Mouse (Mus musculus): ENCODE results near the gene Synj1.

Gene Synj1

DNA sequence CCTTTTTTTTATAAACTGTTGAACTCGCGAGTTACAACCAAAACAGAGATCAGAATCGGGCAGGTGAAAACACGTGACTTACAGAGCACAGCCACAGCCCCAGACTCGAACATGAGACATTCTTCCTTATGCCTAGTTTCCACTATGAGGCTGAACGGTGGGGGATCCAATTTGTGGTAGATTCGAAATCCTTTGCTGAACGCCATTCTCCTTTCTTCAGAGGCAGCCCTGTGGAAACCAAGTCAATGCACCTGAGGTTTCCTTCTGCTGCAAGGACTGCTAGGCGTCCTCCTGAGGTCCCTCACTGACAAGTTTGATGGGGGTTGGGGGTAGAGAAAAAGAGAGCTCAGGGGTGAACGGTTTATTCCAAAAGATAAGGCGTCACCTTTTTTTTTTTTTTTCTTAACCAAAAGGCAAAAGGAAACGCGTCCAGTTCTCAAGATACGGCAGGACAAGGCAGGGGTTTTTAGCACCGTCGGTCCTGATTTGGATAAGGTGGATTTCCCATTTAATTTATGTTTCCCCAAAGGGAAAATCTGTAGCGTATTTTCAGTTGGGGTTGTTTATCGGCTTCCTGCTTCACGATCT is 1.1 kb downstream of the Synj1 start:
- DNase-seq, result no peak

DNA sequence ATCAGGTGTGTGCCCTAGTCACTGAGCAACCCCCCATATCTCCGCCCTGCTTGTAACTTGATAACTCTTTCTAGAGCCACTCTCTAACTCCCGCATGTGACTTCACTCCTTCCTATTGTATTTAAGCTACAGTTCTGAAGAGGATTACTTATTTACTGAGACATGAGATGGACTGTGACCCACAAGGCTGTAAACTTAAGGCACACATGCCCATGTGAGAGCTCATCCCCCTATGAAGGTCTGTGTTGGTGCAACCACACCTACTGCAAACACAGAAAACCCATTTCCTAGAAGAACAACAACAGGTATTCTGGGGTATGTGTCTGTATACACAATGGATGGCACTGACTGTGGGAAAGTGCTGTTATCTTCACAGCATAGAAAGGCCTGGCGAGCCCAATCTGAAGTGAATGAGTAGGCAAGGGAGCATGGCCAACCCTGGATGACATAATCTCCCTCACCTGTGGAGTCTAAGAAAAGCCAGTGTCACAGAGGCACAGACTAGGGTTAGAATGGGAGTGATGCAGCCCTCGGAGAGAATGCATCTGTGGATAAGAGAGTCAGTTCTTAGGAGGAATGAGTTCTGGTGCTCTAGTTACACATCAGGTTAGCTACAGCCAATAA is 6.1 kb downstream of the Synj1 start:
- DNase-seq, result no peak

DNA sequence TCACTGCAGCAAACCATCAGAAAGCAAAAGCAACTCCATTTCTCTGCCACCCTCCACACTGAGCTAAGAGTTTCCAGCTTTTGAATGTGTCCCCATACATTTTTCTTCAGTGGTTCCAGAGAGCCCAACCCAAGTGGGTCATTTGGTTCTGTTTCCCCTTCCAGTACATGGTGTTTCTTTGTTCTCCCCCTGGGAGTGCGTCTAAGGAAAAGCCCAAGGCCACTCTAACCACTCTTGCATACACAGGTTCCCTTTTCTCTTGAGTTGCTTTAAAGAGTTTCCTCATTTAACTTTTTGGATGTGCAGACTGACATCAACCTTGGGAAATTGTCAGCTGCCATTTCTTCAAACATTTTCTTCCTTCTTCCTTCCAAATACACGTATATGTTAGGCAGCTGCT is 10.0 kb downstream of the Synj1 start:
- DNase-seq, result no peak

DNA sequence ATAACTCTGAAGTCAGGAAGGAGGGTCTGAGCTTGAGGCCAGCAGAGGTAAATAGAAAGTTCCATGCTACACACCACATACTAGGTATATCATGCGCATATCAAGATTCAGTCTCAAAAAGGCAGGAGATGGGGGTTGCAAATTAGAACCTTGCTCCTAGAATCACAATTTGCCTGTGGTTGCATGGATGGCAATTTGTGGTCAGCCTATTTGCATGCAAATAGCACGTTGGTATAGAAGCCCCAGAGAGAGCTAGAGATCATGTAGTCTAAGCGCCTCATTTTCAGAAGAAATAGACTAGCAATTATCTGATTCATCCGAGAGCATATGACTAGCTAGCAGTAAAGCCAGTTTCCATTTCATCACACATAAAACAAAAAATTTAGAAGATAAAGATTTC is 11.3 kb downstream of the Synj1 start:
- DNase-seq, result no peak

DNA sequence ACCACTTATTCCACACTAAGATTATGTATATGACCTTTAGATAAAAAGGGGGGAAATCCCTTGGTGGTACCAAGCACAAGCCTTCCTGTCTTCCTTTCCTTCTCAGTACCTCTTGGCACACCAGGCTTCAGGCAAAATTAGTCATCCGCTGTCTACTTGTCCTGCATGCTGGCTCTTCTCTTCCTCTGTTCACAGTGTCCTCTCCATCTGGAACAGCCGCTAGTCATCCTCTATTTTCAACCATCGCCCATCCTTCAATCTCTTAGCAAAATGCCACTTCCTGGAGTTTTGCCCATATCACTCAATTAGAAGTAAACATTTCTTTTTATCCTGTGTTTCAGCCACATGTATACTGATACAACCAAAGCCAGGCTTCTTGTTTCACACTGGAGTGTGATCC is 13.3 kb downstream of the Synj1 start:
- DNase-seq, result no peak

DNA sequence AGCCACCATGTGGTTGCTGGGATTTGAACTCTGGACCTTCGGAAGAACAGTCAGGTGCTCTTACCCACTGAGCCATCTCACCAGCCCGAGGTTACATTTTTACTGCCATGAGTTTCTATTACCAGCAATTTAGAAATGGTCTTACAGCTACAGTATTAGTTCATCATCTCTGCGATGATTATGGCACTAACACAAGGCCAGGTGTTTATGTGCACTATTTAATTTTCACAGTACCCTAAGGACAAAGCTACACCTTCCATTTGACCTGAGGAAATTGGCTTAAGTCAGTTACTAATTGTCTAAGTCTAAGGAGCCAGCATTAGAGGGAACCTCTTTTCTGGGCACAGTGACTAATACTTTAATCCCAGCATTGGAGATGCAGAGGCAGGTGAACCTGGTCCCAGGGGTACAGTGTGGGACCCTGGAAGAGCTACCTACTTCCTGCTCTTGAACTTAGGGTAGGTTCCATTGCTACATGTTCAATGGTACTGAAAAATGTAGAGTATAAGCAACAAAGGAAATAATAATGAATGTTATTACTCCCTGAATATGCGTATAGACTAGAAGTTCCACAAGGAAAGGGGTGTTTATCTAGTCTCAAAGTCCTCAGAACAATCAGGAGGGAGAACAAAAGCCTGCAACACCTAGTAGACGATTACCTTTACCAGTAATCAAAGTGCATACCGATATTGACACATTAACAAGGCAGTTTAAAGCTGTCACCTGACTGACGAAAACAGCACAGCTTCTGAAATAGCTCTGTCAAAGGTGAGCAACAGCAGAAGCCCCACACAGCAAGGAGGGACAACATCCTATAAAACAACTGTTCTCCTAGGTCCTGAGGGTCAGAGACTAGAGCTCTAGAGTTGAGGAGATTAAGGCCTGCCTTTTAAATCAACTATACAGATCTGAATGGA is 14.5 kb downstream of the Synj1 start:
- DNase-seq, result no peak

DNA sequence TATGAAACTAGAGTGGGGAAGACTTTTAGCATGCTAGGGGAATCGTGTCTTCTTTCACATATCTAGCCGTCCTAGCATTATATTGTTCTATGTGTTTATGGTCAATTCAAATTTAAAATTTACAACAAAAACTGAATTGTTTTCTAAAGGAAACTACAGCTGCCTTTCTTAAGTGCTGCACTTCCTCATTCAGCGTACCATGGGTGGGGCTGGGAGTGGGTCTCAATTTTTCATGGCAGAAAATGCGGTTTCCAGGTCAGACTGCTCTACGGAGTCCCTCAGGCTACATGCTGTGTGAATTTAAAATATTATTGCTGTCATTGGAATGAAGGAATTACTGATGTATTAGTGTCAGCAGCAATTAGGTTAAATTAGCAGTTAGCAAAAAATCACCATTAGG is 15.6 kb downstream of the Synj1 start:
- no peak for DNase-seq

DNA sequence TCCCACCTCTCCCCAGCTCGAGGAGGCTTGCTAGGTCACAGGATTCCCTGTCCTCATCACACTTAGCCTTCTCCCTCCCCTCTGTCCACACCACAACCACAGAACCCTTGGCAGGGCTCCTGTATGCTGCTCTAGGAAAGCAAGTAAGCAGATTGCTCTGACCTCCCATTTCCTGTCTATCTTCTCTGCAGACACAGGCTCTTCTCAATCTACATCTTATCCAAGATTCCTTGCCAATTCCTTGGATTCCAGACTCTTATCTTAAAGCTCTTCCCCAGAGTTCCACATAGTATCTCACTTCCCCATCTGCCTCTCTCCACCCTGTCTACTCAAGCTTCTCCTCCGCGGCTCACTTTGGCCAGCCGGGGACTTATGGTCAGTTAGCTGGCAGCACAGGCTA is 16.1 kb downstream of the Synj1 start:
- DNase-seq, result no peak

DNA sequence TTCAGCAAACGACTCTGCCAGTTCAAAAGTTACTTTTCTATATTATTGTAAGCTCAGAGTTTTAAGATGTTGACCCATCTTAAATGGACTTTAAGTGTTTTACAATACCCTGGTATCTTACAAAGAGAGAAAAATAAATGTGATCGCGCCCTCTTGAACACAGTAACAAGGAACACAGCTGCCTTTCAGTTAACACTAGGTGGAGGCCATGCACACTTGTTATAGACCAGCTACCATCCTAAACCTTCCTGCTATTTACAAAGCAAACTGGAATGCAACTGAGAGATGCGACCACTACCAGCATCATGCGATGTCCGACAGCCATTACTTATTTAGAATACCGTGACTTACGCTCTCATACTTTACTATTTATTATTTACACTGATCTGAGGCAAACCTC is 21.9 kb downstream of the Synj1 start:
- no peak for DNase-seq

DNA sequence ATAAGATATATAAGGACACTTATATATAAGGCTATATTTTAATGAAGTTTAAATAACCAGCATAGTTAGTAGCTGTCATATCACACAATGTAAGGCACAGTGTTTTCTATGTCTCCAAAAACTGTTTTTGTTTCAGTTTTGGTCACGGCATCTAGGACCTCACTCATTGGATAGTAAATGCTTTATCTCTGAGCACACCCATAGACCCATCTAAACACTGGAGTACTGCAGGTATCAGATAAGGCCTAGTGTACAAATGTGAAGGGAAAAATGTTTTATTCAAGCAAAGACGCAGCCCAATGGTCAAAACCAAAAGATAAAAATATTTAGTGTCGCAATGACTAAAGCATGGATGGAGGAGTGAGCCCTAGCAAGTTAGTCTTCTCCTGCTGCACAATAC is 22.4 kb downstream of the Synj1 start:
- no peak for DNase-seq

DNA sequence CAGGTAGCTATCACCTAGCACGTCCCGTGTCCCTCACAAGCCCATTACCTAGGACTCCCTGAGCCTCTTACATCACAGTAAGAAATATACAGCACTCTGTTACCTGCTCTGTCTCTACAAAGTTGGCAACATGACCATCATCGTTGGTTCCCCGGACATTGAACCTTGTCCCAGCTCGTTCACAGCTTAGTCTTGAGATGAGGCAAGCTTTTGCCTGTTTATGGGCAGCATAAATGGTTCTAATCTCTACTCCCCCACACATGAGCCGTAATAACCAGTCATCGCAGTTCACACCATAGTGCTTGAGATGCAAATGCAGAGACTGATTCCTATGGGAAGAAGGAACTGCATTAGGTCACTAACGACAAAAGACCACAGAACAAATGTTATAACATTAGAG is 23.1 kb downstream of the Synj1 start:
- DNase-seq, result no peak

DNA sequence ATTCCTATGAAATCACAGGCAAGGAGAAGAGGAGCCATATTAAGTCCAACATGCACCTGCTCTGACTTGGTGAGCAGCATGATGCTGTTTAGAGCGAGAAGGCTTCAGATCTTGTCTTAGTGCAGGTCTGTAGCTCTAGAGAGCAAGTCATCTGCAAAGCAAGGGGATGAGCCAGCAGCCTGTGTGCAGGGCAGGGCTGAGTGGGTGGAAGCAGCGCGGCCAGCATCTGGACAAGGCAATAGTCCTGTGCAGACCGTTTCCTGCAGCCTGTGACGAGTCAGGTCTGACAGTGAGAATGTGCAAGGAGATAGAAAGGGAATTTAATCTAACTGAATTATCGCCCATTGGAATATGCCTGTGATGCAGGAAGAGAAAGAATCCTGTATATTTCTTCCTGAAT is 40.1 kb downstream of the Synj1 start:
- no peak for DNase-seq

DNA sequence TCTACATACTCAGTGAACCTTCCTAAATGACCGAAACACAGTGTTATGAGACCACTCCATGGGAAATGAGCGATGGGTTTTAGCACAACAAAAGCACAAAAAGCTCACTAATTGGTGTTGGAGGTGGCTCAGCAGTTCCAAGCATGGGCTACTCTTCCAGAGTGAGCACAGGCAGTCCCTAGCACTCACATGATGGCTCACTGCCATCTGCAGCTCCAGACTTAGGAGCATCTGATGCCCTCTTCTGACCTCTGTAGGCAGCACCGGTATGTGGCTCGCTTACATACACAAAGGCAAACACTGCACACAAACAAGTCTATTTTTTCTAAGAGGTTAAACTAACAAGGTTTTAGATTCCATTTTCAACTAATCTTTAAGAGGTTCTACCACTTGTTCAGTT is 44.9 kb downstream of the Synj1 start:
- DNase-seq, result no peak

DNA sequence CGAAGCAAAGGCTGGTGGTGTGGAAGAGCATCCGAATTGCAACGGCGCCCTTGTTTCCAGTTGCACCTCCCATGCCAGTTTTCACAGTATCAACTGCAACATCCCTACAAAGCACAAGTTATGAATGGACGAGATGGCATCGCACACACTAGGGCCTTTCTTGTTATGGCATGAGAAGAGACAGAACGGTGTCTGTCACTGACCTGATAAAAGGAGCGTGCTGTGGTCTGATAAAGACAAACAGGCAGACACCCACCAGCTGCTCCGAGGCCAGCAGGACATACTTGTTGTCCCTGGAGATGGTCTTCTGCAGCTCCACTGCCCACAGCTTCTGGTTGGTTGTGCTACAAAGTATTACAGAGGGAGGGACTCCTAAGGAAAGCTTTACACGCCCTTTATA is 46.8 kb downstream of the Synj1 start:
- no peak for DNase-seq

DNA sequence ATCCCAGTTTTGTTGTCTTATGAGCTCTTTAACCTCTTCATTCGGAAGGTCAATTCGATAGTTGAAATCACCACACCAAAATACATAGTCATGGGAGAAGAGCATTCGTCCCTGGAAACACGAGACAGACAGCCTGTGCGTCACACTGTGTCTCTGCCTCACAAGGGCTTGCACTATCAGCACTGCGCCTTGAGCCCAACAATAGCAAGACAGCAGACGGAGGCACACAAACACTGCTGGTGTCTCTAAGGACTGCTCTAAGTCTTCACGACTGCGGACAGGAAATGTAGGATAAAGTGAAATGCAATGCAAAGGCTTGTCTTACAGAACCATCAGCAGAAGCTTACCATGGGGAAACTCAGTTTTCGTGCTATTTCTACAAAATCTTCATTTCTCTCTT is 47.2 kb downstream of the Synj1 start:
- no peak for DNase-seq

DNA sequence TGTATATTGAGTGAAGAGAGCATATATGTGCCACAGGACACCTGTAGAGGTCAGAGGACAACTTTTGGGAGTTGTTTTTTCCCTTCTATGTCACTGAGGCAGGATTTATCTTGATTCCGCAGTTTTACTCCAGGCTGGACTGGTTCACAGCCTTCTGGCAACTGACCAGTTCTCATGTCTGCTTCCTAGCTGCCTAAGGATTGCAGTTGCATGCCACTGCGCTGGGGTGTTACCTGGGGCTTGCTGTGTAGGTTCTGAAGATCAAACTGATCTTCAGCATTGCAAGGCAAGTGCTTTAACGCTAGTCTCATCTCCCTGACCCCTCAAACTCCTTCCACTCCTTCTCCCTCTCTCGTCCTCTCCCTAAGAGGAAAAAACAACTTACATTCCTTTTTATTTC is 47.9 kb downstream of the Synj1 start:
- no peak for DNase-seq

DNA sequence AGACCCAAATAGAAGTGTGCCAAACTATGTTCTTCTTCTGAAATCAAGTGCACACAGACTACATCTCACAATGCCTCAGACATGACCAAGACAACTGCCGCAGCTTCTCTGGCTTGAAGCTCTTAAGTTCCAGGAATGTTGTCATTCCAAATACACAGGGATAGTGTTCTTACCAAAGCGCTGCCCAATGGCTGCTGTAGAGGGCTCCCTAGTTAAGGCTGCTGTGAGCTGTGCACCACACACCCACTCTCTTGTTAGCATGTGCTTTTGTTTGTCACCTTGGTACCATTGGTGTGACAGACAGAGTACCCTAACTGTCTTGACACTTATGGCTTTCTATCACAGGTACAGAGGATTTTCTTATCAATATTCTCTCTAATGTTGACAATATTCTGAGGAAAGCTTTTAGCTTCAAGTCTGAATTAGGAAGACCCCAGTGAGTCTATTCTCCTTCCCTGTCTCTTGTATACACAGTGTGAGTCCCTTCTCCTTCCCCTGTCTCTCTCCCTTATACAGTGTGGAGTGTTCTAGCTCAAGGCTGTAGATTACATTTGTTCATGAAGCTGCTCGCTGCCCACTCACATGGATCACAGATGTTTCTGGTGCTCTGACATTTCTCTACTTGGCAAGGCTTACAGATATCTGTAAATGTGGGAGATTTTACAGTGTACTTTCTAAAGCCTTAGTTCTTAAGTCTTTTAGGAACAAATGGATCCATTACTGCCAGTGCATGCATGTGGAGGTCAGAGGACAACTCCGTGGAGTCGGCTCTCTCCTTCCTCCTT is 52.6 kb downstream of the Synj1 start:
- DNase-seq, result no peak

DNA sequence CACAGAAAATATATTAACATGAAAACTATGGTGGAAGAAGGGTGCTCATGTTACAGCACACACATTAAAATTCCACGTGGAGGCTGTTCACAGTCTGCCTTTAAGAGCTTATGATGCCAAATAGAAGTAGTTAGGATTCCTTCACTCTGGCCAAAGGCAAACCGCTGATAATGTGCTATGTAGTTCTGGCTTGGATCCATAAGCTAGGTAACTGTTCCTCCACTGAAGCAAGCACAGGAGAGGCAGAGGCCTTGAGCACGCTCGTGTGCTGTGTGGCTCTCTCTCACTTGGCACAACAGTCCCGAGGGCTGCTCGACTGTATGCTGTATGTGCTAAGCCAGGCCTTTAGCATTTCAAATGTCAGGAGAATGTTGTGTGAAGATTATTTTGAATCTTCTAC is 55.6 kb downstream of the Synj1 start:
- no peak for DNase-seq

DNA sequence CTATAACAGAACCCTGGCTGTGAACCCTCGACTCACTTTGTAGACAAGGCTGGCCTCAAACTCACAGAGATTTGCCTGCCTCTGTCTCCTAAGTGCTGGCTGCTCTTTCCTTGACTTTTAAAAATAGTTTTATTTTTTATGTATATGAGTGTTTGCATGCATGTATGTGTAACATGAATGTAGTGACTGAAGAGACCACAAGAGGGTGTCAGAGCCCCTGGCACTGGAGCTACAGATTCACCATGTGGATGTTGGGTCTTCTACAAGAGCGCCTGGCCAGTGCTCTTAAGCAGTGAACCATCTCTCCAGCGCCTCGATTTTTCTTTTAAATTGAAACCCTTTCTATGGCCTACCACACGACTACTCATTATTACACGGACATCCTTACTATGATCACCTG is 57.3 kb downstream of the Synj1 start:
- DNase-seq, result no peak

DNA sequence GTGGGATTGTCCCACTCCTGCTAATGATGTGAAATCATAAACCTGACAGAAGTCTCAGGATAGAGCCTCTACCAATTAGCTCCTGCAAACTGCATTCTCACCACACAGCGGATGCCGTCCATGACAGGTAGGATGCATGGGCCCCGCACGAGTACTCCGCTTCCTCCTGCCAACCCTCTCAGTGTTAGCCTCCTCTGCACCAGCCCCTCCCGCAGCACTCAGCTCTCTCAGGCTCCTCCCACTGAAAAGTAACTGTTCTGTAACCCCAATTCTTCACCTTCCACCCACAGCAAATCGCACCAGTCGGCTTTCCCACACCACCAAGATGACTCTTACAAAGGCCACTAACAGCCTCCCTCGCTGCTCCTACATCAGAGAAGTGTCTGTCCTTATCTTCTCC is 58.0 kb downstream of the Synj1 start:
- no peak for DNase-seq

DNA sequence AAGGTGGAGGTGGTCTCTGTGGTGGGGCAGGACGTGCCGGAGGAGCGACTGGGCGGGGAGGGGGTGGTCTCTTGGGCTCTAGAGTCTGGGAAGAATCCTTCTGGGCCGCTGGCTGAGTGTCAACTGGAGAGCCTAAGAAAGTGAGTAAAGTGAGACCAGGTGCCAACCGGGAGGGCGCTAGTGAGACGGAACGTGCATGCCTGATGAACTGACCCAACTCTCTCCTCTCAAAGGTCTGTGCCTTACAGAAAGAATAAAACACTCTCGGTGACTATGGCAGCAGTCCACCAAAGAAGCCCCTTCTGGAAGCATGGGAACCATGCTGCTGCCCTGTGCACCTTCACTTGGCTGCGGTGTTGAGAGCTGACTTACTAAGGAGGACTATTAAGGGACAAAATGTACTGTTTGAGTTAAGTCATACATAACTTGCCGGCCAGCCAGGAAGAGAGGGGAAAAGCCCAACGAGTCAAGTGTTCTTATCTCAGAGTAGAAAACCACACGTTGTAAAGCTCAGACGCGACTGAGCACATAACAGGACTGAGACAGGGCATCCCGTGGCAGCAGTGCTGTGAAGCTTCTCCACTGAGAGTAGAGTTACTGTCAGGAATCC is 60.6 kb downstream of the Synj1 start:
- no peak for DNase-seq

DNA sequence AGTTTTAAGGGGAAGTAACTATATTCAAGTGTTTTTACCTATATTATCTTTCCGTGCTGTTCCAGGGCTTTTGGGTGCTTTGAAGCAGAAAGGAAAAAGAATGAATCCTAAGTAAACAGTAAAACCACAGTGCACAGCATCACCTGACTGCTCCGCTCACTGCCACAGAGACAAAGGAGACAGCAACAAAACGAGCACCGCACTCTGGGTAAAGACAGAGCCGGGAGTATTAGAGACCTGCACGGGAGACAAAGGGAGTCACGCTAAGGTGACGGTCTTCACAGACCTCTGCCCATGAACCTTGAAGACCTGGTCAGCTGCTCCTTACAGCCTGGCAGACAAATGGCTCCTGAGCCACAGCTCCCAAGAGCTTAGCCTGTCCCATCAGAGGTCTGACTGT is 64.1 kb downstream of the Synj1 start:
- DNase-seq, result no peak

DNA sequence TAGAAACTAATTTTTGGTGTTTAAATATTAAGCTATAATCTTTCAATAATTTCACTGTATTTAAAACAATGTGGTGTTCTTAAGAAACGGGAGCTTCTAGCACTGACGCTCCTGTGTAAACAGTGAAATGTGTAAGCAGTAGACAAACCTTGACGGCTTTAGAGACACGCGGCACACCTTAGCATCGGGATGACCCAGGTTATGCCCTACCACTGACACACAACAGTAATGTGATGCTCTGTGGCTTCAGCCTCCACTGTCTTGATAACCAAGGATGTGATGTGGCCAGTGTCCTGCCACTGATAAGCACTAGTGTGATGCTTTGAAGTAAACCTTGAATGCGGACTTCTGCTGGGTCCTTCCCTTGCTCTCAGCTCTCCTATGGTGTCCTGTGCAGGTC is 69.9 kb downstream of the Synj1 start:
- DNase-seq, result no peak

All from right cerebral cortex, postnatal 14 days (tissue).